Mouse (Mus musculus): ENCODE measurements at regions not wholly inside any gene's neighbourhood (a gene's known extent, or its start where the extent isn't known, plus 50 kb on each side); places are given as distances from the start of the nearest gene placed in this dataset.
A peak's percentile ranks its signal among the peaks of the same experiment; 100 is the strongest.
"Not testable (repeated sequence)": the region's sequence is repeated elsewhere in the genome, so short reads cannot be mapped to it uniquely, and the experiment has no call there.

DNA sequence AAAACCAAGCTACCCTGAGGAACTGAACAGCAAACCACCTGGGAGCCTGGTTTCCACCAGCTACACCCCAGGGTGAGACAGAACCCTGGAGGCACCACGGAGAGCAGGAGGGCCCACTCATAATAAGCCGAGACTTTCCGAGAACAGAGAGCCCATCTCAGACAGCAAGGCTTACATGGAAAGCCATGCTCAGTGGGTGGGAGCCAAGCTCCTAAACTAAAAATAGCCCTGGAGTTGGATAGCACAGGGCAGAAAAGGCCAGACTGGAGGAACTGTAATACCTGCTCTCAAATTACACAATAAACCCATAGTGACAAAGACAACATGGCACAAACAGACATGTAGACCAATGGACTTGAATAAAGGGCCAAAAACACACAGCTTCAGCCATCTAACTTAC is 69.9 kb downstream of the Fbxo4 start:
- no peak for DNase-seq (ENCODE audit: low read depth, low spot score)
- Histone ChIP-seq H3K27me3 (ENCODE audit: control insufficient read depth, insufficient read depth, low read length, poor library complexity, severe bottlenecking) (no peaks in the 10 kb centered on the region), H3K36me3 (ENCODE audit: control insufficient read depth, insufficient read depth, low read length, poor library complexity, severe bottlenecking) (no peaks in the 10 kb centered on the region)

DNA sequence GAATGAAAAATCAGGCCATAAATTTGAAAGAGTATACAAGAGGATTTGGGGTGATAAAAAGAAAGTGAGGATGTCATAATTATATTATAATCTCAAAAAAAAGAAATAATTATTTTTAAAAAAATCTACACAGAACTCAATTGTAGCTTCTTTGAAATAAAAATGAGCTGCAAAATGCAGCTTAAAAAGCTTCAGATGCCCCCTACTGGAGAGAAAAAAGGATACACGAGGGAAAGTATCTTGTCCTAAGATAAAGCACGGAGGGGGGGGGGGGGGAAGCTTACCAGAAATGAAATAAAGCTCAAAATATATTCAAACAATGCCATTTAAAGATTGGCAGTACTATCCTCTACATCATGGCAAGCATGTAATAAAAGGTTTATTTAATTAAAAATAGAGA is 70.7 kb downstream of the Fbxo4 start:
- no peaks in the 10 kb centered on the region for H3K27me3 ChIP-seq (ENCODE audit: control insufficient read depth, insufficient read depth, low read length, poor library complexity, severe bottlenecking)
- H3K36me3 ChIP-seq (ENCODE audit: control insufficient read depth, insufficient read depth, low read length, poor library complexity, severe bottlenecking): no peaks in the 10 kb centered on the region
- peak; percentile 3 for DNase-seq (ENCODE audit: low read depth, low spot score)

DNA sequence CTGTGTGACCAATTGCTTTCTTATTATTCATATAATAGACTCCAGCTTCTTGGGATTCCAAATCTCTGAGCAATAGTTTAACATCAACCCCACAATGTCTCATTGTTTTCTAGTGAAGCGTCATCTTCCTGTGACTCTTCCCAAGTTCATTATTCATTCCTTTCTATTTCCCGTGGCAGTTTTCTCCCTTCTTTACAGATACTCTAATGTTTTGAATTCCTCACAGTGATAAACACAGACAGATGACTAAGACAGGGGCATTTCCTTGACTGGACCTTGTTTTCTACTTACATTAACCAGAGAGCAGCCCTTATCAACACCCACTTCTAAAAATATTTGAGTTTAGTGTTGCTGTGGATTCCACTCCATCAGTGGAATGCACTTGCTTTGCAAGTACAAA is 73.8 kb downstream of the Fbxo4 start:
- Histone ChIP-seq H3K27me3 (ENCODE audit: control insufficient read depth, insufficient read depth, low read length, poor library complexity, severe bottlenecking) (no peaks in the 10 kb centered on the region), H3K36me3 (ENCODE audit: control insufficient read depth, insufficient read depth, low read length, poor library complexity, severe bottlenecking) (no peaks in the 10 kb centered on the region)
- DNase-seq (ENCODE audit: low read depth, low spot score): no peak

- no peak for DNase-seq (ENCODE audit: low read depth, low spot score)
- H3K36me3 ChIP-seq (ENCODE audit: control insufficient read depth, insufficient read depth, low read length, poor library complexity, severe bottlenecking): no peaks in the 10 kb centered on the region
- no peaks in the 10 kb centered on the region for H3K27me3 ChIP-seq (ENCODE audit: control insufficient read depth, insufficient read depth, low read length, poor library complexity, severe bottlenecking)
These were observed 100.9 kb downstream of the Fbxo4 start for GRCm38 (mm10) chr15:3878429-3878828.

GRCm38 (mm10) chr15:3877506-3877905 is 101.9 kb downstream of the Fbxo4 start:
- no peaks in the 10 kb centered on the region for H3K36me3 ChIP-seq (ENCODE audit: control insufficient read depth, insufficient read depth, low read length, poor library complexity, severe bottlenecking)
- no peaks in the 10 kb centered on the region for H3K27me3 ChIP-seq (ENCODE audit: control insufficient read depth, insufficient read depth, low read length, poor library complexity, severe bottlenecking)
- DNase-seq (ENCODE audit: low read depth, low spot score): no peak

DNA sequence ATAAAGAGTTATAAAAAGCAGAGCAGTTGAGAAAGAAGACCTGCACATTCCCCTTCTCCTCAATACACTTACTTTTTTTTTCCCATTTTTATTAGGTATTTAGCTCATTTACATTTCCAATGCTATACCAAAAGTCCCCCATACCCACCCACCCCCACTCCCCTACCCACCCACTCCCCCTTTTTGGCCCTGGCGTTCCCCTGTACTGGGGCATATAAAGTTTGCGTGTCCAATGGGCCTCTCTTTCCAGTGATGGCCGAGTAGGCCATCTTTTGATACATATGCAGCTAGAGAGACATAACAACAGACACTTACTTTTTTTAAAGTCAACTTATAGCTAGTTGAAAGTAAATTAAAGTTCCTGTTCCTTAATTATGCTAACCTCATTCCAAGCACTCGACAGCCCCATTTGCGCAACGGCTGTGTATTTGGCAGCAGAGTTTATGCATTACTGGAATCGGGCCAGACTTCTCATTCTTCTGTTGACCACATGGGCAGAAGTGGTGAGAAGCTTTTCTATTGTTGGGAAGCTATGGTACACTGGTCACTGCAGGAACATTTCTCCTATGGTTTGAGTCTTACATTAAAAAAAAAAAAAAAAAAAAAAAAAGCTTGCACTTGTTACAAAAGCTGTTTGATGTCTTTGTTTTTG is 104.0 kb downstream of the Fbxo4 start:
- H3K36me3 ChIP-seq (ENCODE audit: control insufficient read depth, insufficient read depth, low read length, poor library complexity, severe bottlenecking); DNase-seq (ENCODE audit: low read depth, low spot score); H3K27me3 ChIP-seq (ENCODE audit: control insufficient read depth, insufficient read depth, low read length, poor library complexity, severe bottlenecking): not testable (repeated sequence)

GRCm38 (mm10) chr15:3831802-3832201 is 147.6 kb downstream of the Fbxo4 start:
- Histone ChIP-seq H3K36me3 (ENCODE audit: control insufficient read depth, insufficient read depth, low read length, poor library complexity, severe bottlenecking) (no peaks in the 10 kb centered on the region), H3K27me3 (ENCODE audit: control insufficient read depth, insufficient read depth, low read length, poor library complexity, severe bottlenecking) (no peaks in the 10 kb centered on the region)
- DNase-seq (ENCODE audit: low read depth, low spot score): no peak

DNA sequence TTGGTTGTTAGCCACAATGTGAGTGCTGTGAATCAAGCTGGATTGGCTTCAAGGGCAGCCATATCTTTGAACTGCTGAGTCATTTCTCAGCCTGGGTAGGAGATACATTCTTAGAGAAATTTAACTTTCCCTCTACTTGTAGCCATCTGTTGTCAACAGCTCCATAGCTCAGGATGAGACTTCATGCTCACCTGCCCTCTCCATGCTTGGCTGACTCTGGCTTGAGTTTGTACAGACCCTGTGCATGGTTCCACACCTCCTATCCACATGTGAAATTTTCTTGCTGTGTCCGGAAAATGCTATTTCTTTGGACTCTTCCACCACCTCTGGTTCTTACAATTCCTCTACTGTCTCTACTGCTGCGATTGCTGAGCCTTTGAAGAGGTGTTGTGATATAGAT is 173.9 kb downstream of the Fbxo4 start:
- Histone ChIP-seq H3K36me3 (ENCODE audit: control insufficient read depth, insufficient read depth, low read length, poor library complexity, severe bottlenecking) (no peaks in the 10 kb centered on the region), H3K27me3 (ENCODE audit: control insufficient read depth, insufficient read depth, low read length, poor library complexity, severe bottlenecking) (no peaks in the 10 kb centered on the region)
- no peak for DNase-seq (ENCODE audit: low read depth, low spot score)

GRCm38 (mm10) chr15:3775865-3776264 is 192.6 kb upstream of the Ghr start:
- Histone ChIP-seq H3K36me3 (ENCODE audit: control insufficient read depth, insufficient read depth, low read length, poor library complexity, severe bottlenecking) (no peaks in the 10 kb centered on the region), H3K27me3 (ENCODE audit: control insufficient read depth, insufficient read depth, low read length, poor library complexity, severe bottlenecking) (no peaks in the 10 kb centered on the region)
- no peak for DNase-seq (ENCODE audit: low read depth, low spot score)

- no peaks in the 10 kb centered on the region for H3K36me3 ChIP-seq (ENCODE audit: control insufficient read depth, insufficient read depth, low read length, poor library complexity, severe bottlenecking)
- no peak for DNase-seq (ENCODE audit: low read depth, low spot score)
- H3K27me3 ChIP-seq (ENCODE audit: control insufficient read depth, insufficient read depth, low read length, poor library complexity, severe bottlenecking): no peaks in the 10 kb centered on the region
These were observed 189.0 kb upstream of the Ghr start for GRCm38 (mm10) chr15:3772228-3772789.

- no peak for DNase-seq (ENCODE audit: low read depth, low spot score)
- Histone ChIP-seq H3K27me3 (ENCODE audit: control insufficient read depth, insufficient read depth, low read length, poor library complexity, severe bottlenecking) (no peaks in the 10 kb centered on the region), H3K36me3 (ENCODE audit: control insufficient read depth, insufficient read depth, low read length, poor library complexity, severe bottlenecking) (no peaks in the 10 kb centered on the region)
These were observed 187.0 kb upstream of the Ghr start for GRCm38 (mm10) chr15:3770312-3770711.

DNA sequence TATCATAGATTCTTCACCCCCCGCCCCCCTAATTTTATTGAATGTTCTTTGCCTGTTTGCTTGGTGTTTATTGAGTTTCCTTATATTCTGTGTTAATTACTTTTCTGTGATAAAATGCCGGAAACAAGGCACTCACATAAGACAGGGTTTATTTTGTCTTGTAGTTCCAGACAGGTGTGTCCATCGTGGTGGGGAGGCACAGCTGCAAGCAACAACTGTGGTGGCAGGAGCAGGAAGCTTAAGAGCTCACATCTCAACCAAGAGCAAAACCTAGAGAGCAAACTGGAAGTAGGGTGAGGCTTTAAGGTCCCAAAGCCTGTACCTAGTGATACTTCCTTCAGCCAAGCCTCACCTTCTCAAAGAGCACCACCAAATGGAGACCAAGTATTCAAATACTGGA is 181.4 kb upstream of the Ghr start:
- Histone ChIP-seq H3K27me3 (ENCODE audit: control insufficient read depth, insufficient read depth, low read length, poor library complexity, severe bottlenecking) (no peaks in the 10 kb centered on the region), H3K36me3 (ENCODE audit: control insufficient read depth, insufficient read depth, low read length, poor library complexity, severe bottlenecking) (no peaks in the 10 kb centered on the region)
- DNase-seq (ENCODE audit: low read depth, low spot score): no peak

GRCm38 (mm10) chr15:3760396-3760795 is 177.1 kb upstream of the Ghr start:
- Histone ChIP-seq H3K36me3 (ENCODE audit: control insufficient read depth, insufficient read depth, low read length, poor library complexity, severe bottlenecking) (no peaks in the 10 kb centered on the region), H3K27me3 (ENCODE audit: control insufficient read depth, insufficient read depth, low read length, poor library complexity, severe bottlenecking) (no peaks in the 10 kb centered on the region)
- DNase-seq (ENCODE audit: low read depth, low spot score): no peak

GRCm38 (mm10) chr15:3755636-3756035 is 172.3 kb upstream of the Ghr start:
- Histone ChIP-seq H3K36me3 (ENCODE audit: control insufficient read depth, insufficient read depth, low read length, poor library complexity, severe bottlenecking) (no peaks in the 10 kb centered on the region), H3K27me3 (ENCODE audit: control insufficient read depth, insufficient read depth, low read length, poor library complexity, severe bottlenecking) (no peaks in the 10 kb centered on the region)
- no peak for DNase-seq (ENCODE audit: low read depth, low spot score)

DNA sequence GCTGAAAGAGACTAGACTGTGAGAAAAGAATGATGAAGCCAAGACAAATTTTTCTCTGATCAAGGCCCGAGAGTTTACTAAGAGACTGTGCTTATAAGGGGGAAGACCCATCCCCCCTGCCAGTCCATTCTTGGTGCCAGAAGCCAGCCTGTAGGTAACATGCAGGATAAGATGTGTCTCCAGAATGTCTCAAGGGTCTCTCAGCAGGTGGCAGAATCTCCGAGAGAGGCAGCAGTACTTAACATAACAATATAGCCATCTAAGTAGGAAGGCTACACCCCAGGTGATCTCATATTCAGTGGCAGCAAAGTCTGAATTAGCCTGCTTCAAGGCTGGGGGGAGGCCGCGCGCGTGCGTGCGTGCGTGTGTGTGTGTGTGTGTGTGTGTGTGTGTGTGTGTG is 164.8 kb upstream of the Ghr start:
- not testable (repeated sequence) for H3K27me3 ChIP-seq (ENCODE audit: control insufficient read depth, insufficient read depth, low read length, poor library complexity, severe bottlenecking); DNase-seq (ENCODE audit: low read depth, low spot score); H3K36me3 ChIP-seq (ENCODE audit: control insufficient read depth, insufficient read depth, low read length, poor library complexity, severe bottlenecking)

Measured in splenic B cell, adult 2 months (primary cell).